Mouse (Mus musculus) kidney, embryonic 15.5 days (tissue): ENCODE measurements around the gene BC049352. TPM values are rescaled to one million over a fixed set of nuclear protein-coding genes. Genes with fewer than 3 reads are reported as not detected.

Experiments
- ATAC-seq: fragments of 200-750 bp; cut with Nextera tagmentation; replicated peaks from 2 replicates; pipeline ENCODE4 v1.8.0; 2017; ENCODE audit warnings: moderate TSS enrichment; ENCODE audit not compliant: low FRiP score
- H3K27ac ChIP-seq: fragments of 300-500 bp; sonication (generic); 2 replicates; pipeline ENCODE4 v1.5.1; 2015; ENCODE audit warnings: mild to moderate bottlenecking, inconsistent platforms
- H3K27me3 ChIP-seq: fragments of 300-500 bp; sonication (generic); 2 replicates; pipeline ENCODE4 v1.6.1; 2015; ENCODE audit warnings: inconsistent platforms
- H3K36me3 ChIP-seq: fragments of 300-500 bp; sonication (generic); 2 replicates; pipeline ENCODE4 v1.6.1; 2015; ENCODE audit warnings: inconsistent platforms
- H3K4me1 ChIP-seq: fragments of 300-500 bp; sonication (generic); 2 replicates; pipeline ENCODE4 v1.6.1; 2015; ENCODE audit warnings: inconsistent platforms
- H3K4me2 ChIP-seq: fragments of 300-500 bp; sonication (generic); 2 replicates; pipeline ENCODE4 v1.6.1; 2015; ENCODE audit warnings: moderate library complexity, mild to moderate bottlenecking, inconsistent platforms
- H3K4me3 ChIP-seq: fragments of 300-500 bp; sonication (generic); replicated peaks from 2 replicates; pipeline ENCODE4 v1.5.1; 2015; ENCODE audit warnings: mild to moderate bottlenecking, inconsistent platforms
- H3K9ac ChIP-seq: fragments of 300-500 bp; sonication (generic); 2 replicates; pipeline ENCODE4 v1.6.1; 2015; ENCODE audit warnings: mild to moderate bottlenecking, inconsistent platforms
- H3K9me3 ChIP-seq: fragments of 300-500 bp; sonication (generic); replicated peaks from 2 replicates; pipeline ENCODE4 v1.6.1; 2016; ENCODE audit warnings: inconsistent platforms
- WGBS: fragments of 180-500 bp; shearing (Covaris S2); methylation state at CpG from one replicate; pipeline ENCODE4 v1.1.7; 2015; ENCODE audit warnings: mixed read lengths; 5-methylcytosine and 5-hydroxymethylcytosine counted together
- polyA plus RNA-seq: library from polyadenylated mRNA; unstranded; fragments of >200 nt; fragmentation: Nextera tagmentation; extraction: Ambion mirVana; gene quantifications from 2 replicates; pipeline ENCODE4 v1.2.1, GENCODE M21; 2015

Gene BC049352
- polyA plus RNA-seq, 1 experiment from 2014 or later, result not detected

DNA sequence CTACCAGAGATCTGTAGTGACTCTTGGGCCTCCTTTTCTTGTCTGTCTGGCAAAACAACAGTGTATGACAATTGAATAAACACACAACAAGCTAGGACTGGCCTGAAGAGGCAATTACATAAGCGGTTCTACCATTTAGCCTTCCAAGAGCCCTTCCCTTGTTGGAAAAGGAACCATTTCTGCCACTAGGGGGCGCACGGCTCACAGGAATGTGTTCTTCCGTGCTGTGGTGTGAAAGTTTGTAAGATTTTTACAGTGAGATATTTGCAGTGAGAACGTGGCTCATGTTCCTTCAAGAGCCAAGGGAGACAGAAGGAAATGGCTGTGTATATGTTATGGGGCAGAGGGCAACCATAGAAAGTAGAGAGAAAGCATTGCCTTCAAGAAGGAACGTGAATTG lies 39.8 kb downstream of the BC049352 start:
- Histone ChIP-seq H3K9me3 (no peaks in the 10 kb centered on the region), H3K4me1 (no peaks in the 10 kb centered on the region), H3K4me3 (no peak overlapping the region), H3K27me3 (0 out of 2 replicates have a peak, but pooled peaks cover 3% of the 10 kb centered on the region), H3K36me3 (no peaks in the 10 kb centered on the region), H3K4me2 (no peak overlapping the region), H3K27ac (no peak overlapping the region), H3K9ac (no peak overlapping the region)
- no peak for ATAC-seq
- 17% methylated on average over 6 of the region's 6 CpGs for WGBS

GRCm38 (mm10) chr9:45229359-45229758 lies 47.6 kb downstream of the BC049352 start:
- ATAC-seq, result no peak

GRCm38 (mm10) chr9:45235668-45236227 lies 53.9 kb downstream of the BC049352 start:
- WGBS, result 41% methylated on average over 6 of the region's 6 CpGs
- Histone ChIP-seq H3K9me3 (no peaks in the 10 kb centered on the region), H3K36me3 (no peaks in the 10 kb centered on the region), H3K4me2 (no peak overlapping the region), H3K9ac (no peak overlapping the region), H3K27me3 (no peaks in the 10 kb centered on the region), H3K4me1 (peaks cover 6% of the 10 kb centered on the region), H3K27ac (peak overlapping the region; percentile 32; the same call in 1 of the 2 replicates), H3K4me3 (no peak overlapping the region)
- ATAC-seq, result no peak

More at GRCm38 (mm10) chr9:45229359-45229758, 47.6 kb downstream of the BC049352 start:
- WGBS, result 76% methylated on average over 8 of the region's 8 CpGs
- Histone ChIP-seq H3K4me2 (no peak overlapping the region), H3K27me3 (0 out of 2 replicates have a peak, but pooled peaks cover 3% of the 10 kb centered on the region), H3K9me3 (no peaks in the 10 kb centered on the region), H3K4me1 (no peaks in the 10 kb centered on the region), H3K36me3 (no peaks in the 10 kb centered on the region), H3K27ac (no peak overlapping the region), H3K9ac (no peak overlapping the region), H3K4me3 (no peak overlapping the region)

- WGBS, result 51% methylated on average over 7 of the region's 7 CpGs
- Histone ChIP-seq H3K27me3 (no peaks in the 10 kb centered on the region), H3K27ac (no peak overlapping the region), H3K36me3 (no peaks in the 10 kb centered on the region), H3K4me3 (no peak overlapping the region), H3K4me1 (peaks cover 6% of the 10 kb centered on the region), H3K4me2 (no peak overlapping the region), H3K9ac (no peak overlapping the region), H3K9me3 (no peaks in the 10 kb centered on the region)
- ATAC-seq, result no peak
These were observed 54.9 kb downstream of the BC049352 start for GRCm38 (mm10) chr9:45236744-45237143.

- H3K9ac ChIP-seq, result no peak overlapping the region
- H3K4me1 ChIP-seq, result peaks cover 5% of the 10 kb centered on the region
- no peaks in the 10 kb centered on the region for H3K27me3 ChIP-seq
- no peak for ATAC-seq
- H3K9me3 ChIP-seq, result no peaks in the 10 kb centered on the region
- 76% methylated on average over 5 of the region's 5 CpGs for WGBS
- H3K4me3 ChIP-seq, result no peak overlapping the region
- H3K36me3 ChIP-seq, result no peaks in the 10 kb centered on the region
- no peak overlapping the region for H3K27ac ChIP-seq
- H3K4me2 ChIP-seq, result no peak overlapping the region
These were observed 59.6 kb downstream of the BC049352 start for GRCm38 (mm10) chr9:45241397-45241796.

GRCm38 (mm10) chr9:45245432-45245831 lies 63.6 kb downstream of the BC049352 start:
- no peak overlapping the region for H3K4me2 ChIP-seq
- no peak overlapping the region for H3K9ac ChIP-seq
- 71% methylated on average over 1 of the region's 1 CpGs for WGBS
- no peaks in the 10 kb centered on the region for H3K27me3 ChIP-seq
- H3K27ac ChIP-seq, result no peak overlapping the region
- H3K9me3 ChIP-seq, result no peaks in the 10 kb centered on the region
- H3K4me1 ChIP-seq, result no peaks in the 10 kb centered on the region
- no peaks in the 10 kb centered on the region for H3K36me3 ChIP-seq
- H3K4me3 ChIP-seq, result no peak overlapping the region
- no peak for ATAC-seq

- Histone ChIP-seq H3K36me3 (no peaks in the 10 kb centered on the region), H3K4me3 (no peak overlapping the region)
- 90% methylated on average over 6 of the region's 6 CpGs for whole genome bisulfite sequencing
These were observed 64.3 kb downstream of the BC049352 start for GRCm38 (mm10) chr9:45246060-45246459.

DNA sequence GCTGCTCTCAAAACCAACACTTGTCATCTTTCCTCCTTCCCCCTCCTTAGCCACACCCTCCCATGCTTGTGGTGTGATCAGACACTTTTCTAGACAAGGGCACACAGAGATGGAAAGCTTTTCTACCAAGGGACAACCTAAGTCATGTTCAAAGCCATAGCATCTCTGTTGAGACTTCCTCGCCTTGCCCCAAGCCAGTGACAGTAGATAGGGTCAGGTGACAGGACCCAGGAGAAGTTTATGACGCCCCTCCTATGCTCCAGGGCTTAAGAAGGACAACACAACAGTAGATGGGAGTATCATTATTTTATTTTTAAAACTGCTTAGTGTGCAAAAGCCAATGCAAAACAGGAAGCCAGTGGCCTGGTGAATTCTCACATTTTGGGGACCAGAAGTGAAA lies 65.7 kb downstream of the BC049352 start:
- H3K4me3 ChIP-seq, result no peak overlapping the region
- H3K36me3 ChIP-seq, result no peaks in the 10 kb centered on the region
- no peaks in the 10 kb centered on the region for H3K27me3 ChIP-seq
- no peak overlapping the region for H3K9ac ChIP-seq
- H3K9me3 ChIP-seq, result no peaks in the 10 kb centered on the region
- H3K27ac ChIP-seq, result no peak overlapping the region
- ATAC-seq, result no peak
- no peak overlapping the region for H3K4me2 ChIP-seq
- WGBS, result 60% methylated on average over 2 of the region's 2 CpGs
- no peaks in the 10 kb centered on the region for H3K4me1 ChIP-seq

More at GRCm38 (mm10) chr9:45246060-45246459, 64.3 kb downstream of the BC049352 start:
- Histone ChIP-seq H3K9me3 (no peaks in the 10 kb centered on the region), H3K4me2 (no peak overlapping the region), H3K27ac (no peak overlapping the region), H3K27me3 (no peaks in the 10 kb centered on the region), H3K4me1 (no peaks in the 10 kb centered on the region), H3K9ac (no peak overlapping the region)
- ATAC-seq, result no peak

DNA sequence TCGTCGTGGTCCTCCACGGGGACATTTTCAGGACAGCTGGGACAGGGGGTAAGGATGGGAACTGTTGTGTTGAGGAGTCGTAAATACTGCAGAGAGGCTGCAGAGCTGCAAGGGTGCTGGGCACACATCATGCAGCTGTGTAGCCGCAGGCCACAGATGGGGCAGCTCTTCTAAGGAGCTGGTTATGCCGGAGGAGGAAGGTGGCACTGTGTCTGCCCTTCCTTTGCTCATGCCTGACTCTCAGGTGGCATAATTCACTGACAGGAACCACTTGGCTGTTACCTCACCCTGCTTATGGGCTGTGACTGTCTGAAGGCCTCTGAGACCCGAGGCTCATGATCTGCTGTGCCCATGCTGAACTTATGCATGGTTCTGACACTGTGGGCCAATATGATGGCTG lies 68.5 kb downstream of the BC049352 start:
- H3K9me3 ChIP-seq, result no peaks in the 10 kb centered on the region
- no peak for ATAC-seq
- no peak overlapping the region for H3K4me2 ChIP-seq
- no peaks in the 10 kb centered on the region for H3K4me1 ChIP-seq
- H3K36me3 ChIP-seq, result no peaks in the 10 kb centered on the region
- no peak overlapping the region for H3K27ac ChIP-seq
- no peak overlapping the region for H3K4me3 ChIP-seq
- H3K27me3 ChIP-seq, result no peaks in the 10 kb centered on the region
- no peak overlapping the region for H3K9ac ChIP-seq
- 83% methylated on average over 7 of the region's 7 CpGs for WGBS

DNA sequence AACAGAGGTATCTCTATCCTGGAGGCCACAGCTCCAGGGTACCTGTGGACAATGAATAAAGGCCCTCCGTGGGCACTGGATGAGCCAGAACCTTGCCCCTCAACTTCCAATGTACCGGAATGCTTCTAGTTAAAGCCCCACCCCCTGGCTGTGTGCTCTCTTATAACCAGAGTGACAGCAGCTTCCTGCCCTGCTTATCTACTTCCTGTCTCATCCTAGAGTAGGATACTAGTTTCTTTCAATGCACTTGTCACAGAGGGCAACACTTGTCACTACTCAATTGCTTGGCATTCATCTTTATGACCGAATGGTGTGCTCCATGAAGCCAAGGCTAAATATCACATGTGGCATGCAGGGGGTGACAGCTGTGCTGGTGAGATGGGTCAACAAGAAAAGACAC lies 69.5 kb downstream of the BC049352 start:
- no peaks in the 10 kb centered on the region for H3K36me3 ChIP-seq
- H3K9me3 ChIP-seq, result no peaks in the 10 kb centered on the region
- H3K27ac ChIP-seq, result no peak overlapping the region
- H3K4me3 ChIP-seq, result no peak overlapping the region
- no peak overlapping the region for H3K4me2 ChIP-seq
- 65% methylated on average over 3 of the region's 3 CpGs for WGBS
- H3K27me3 ChIP-seq, result no peaks in the 10 kb centered on the region
- H3K4me1 ChIP-seq, result no peaks in the 10 kb centered on the region
- H3K9ac ChIP-seq, result no peak overlapping the region
- ATAC-seq, result no peak

GRCm38 (mm10) chr9:45251990-45252389 lies 70.2 kb downstream of the BC049352 start:
- WGBS, result 54% methylated on average over 4 of the region's 4 CpGs
- H3K4me3 ChIP-seq, result no peak overlapping the region
- H3K36me3 ChIP-seq, result no peaks in the 10 kb centered on the region
- no peak overlapping the region for H3K4me2 ChIP-seq
- H3K27ac ChIP-seq, result no peak overlapping the region
- H3K9me3 ChIP-seq, result no peaks in the 10 kb centered on the region
- H3K9ac ChIP-seq, result no peak overlapping the region
- no peaks in the 10 kb centered on the region for H3K27me3 ChIP-seq
- no peak for ATAC-seq
- H3K4me1 ChIP-seq, result no peaks in the 10 kb centered on the region

- Histone ChIP-seq H3K4me2 (no peak overlapping the region), H3K4me1 (no peaks in the 10 kb centered on the region), H3K27ac (no peak overlapping the region), H3K36me3 (no peaks in the 10 kb centered on the region), H3K27me3 (no peaks in the 10 kb centered on the region), H3K4me3 (no peak overlapping the region), H3K9ac (no peak overlapping the region), H3K9me3 (no peaks in the 10 kb centered on the region)
- ATAC-seq, result no peak
- WGBS, result 73% methylated on average over 6 of the region's 6 CpGs
These were observed 70.6 kb downstream of the BC049352 start for GRCm38 (mm10) chr9:45252395-45252794.

DNA sequence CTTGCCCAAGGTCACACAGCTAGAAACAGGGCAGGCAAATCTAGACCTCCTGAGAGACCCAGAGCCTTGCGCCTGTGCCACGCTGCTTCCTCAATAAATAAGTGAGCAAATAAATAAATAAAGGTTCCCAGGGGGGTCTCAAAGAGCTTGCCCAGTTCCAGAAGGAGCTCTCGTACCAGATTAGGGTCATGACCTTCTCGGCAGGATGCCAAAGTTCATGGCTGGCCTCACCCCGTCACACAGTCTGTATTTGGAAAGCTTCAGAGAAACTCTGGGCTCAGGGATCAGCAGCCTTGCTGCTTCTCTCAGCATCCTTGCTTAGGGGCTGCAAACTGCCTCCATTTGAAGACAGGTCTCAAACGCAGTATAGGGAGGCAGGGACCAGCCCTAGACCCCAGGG lies 72.2 kb downstream of the BC049352 start:
- H3K9me3 ChIP-seq, result no peaks in the 10 kb centered on the region
- H3K4me3 ChIP-seq, result no peak overlapping the region
- no peaks in the 10 kb centered on the region for H3K36me3 ChIP-seq
- 50% methylated on average over 6 of the region's 6 CpGs for WGBS
- H3K9ac ChIP-seq, result no peak overlapping the region
- ATAC-seq, result no peak
- H3K27ac ChIP-seq, result no peak overlapping the region
- H3K4me2 ChIP-seq, result no peak overlapping the region
- no peaks in the 10 kb centered on the region for H3K4me1 ChIP-seq
- H3K27me3 ChIP-seq, result 0 out of 2 replicates have a peak, but pooled peaks cover 2% of the 10 kb centered on the region
